Mouse (Mus musculus): Measurements from ENCODE around the gene Isyna1. TPM values are rescaled to one million over a fixed set of nuclear protein-coding genes. Genes with fewer than 3 reads are reported as not detected.

Isyna1 gene
- polyA plus RNA-seq, 1 experiment from 2014 or later = 86.0 TPM

DNA sequence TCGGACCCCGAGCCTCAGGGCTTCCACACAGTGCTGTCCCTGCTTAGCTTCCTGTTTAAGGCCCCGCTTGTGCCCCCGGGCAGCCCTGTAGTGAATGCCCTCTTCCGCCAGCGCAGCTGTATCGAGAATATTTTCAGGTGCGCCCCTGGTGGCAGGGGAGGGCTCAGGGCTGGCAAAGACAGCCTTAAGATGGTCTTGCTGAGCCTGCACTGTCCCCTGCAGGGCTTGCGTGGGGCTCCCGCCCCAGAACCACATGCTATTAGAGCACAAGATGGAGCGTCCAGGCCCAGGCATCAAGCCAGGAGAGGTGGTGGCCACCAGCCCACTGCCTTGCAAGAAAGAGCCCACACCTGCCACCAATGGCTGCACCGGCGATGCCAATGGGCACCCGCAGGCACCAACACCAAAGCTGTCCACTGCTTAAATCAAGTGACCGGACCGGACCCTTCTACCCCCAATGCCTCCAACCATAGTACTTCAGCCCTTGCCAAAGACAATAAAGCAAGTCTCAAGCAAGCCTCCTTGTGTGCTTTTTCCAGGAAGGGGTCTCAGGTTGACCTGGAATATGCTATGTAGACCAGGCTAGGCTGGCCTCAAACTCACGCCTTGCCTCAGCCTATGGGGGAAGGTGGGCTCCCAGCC, 2.7 kb downstream of the Isyna1 start:
- peaks cover 58% of the 10 kb centered on the region for H3K4me1 ChIP-seq (ENCODE audit: control insufficient read depth, insufficient read depth, low read length)
- H3K4me3 ChIP-seq (ENCODE audit: low read depth, low read length) = peak overlapping the region; percentile 52
- no peaks in the 10 kb centered on the region for H3K27me3 ChIP-seq (ENCODE audit: control insufficient read depth, insufficient read depth, low read length)
- no peak overlapping the region for H3K27ac ChIP-seq (ENCODE audit: low read depth, low read length)
- H3K9ac ChIP-seq (ENCODE audit: low read depth, low read length) = no peak overlapping the region
- no peaks in the 10 kb centered on the region for H3K9me3 ChIP-seq (replicated peaks; ENCODE audit: control insufficient read depth, low read length)
- WGBS (ENCODE audit: insufficient replicate concordance) = 83% methylated on average over 17 of the region's 17 CpGs
- peak overlapping the region; percentile 76 for H3K4me2 ChIP-seq
- peaks cover 9% of the 10 kb centered on the region; the same call in 1 of the 2 replicates for H3K36me3 ChIP-seq (ENCODE audit: control insufficient read depth, insufficient read depth, low read length)
- ATAC-seq (replicated peaks; ENCODE audit: insufficient number of reproducible peaks, low FRiP score, low TSS enrichment) = no peak

DNA sequence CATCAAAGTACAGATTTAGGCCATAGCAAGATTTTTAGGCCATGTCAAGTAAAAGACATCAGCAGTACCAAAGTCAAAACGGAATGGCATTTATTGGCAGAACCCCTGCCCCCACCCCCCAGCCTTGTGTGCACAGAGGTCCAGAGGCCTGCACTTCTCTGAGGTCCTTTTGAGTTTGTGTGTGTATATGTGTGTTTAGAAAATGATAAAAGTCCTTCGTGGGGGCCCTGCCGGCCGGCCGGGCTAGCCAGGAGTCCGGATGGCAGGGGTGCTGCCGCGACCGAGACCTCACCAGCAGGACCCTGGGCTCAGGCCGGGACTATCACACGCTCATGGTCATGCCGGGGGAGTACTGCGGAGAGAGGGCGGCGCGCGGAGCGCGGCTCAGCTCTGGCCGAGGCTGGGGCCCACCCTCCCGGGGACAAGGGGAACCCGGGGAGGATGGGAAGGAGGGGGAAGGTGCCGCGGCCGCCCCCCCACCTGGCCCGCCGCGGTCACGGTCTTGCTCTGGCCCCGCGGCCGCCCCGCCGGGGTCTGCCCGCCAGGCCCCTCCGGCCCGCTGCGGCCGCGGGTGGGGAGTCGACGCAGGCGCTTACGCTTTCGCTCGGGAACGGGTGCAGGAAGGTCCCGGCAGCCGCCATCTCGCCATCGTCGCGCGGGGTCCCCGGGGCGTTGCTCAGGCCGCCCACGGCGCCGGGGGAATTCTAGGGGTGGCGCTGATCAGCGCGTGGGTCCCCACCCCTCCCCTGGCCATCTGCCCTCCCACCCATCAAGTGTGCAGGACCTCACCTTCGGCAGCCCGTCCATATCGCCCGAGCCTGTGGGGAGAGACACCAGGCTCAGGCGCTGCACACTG, 3.5 kb downstream of the Isyna1 start:
- no peak for ATAC-seq (replicated peaks; ENCODE audit: insufficient number of reproducible peaks, low FRiP score, low TSS enrichment)
- Histone ChIP-seq H3K9me3 (replicated peaks; ENCODE audit: control insufficient read depth, low read length) (0 out of 2 replicates have a peak, but pooled peaks cover 2% of the 10 kb centered on the region), H3K27me3 (ENCODE audit: control insufficient read depth, insufficient read depth, low read length) (no peaks in the 10 kb centered on the region), H3K36me3 (ENCODE audit: control insufficient read depth, insufficient read depth, low read length) (peaks cover 9% of the 10 kb centered on the region; the same call in 1 of the 2 replicates), H3K4me3 (ENCODE audit: low read depth, low read length) (peak overlapping the region; percentile 52), H3K4me2 (peak overlapping the region; percentile 76), H3K4me1 (ENCODE audit: control insufficient read depth, insufficient read depth, low read length) (peaks cover 57% of the 10 kb centered on the region), H3K9ac (ENCODE audit: low read depth, low read length) (peak overlapping the region; percentile 75), H3K27ac (ENCODE audit: low read depth, low read length) (peak overlapping the region; percentile 18)
- 11% methylated on average over 63 of the region's 68 CpGs for WGBS (ENCODE audit: insufficient replicate concordance)

GRCm38 (mm10) chr8:70598283-70598682, 4.1 kb downstream of the Isyna1 start:
- Histone ChIP-seq H3K27ac (ENCODE audit: low read depth, low read length) (peak overlapping the region; percentile 18; the same call in 1 of the 2 replicates), H3K36me3 (ENCODE audit: control insufficient read depth, insufficient read depth, low read length) (peaks cover 9% of the 10 kb centered on the region; the same call in 1 of the 2 replicates), H3K4me1 (ENCODE audit: control insufficient read depth, insufficient read depth, low read length) (peaks cover 50% of the 10 kb centered on the region), H3K4me3 (ENCODE audit: low read depth, low read length) (peak overlapping the region; percentile 52), H3K4me2 (peak overlapping the region; percentile 76), H3K9me3 (replicated peaks; ENCODE audit: control insufficient read depth, low read length) (0 out of 2 replicates have a peak, but pooled peaks cover 2% of the 10 kb centered on the region), H3K9ac (ENCODE audit: low read depth, low read length) (peak overlapping the region; percentile 75), H3K27me3 (ENCODE audit: control insufficient read depth, insufficient read depth, low read length) (no peaks in the 10 kb centered on the region)
- 6% methylated on average over 29 of the region's 29 CpGs for WGBS (ENCODE audit: insufficient replicate concordance)
- ATAC-seq (replicated peaks; ENCODE audit: insufficient number of reproducible peaks, low FRiP score, low TSS enrichment) = 0 out of 2 replicates have a peak, but pooled peaks have one; percentile 1

GRCm38 (mm10) chr8:70598722-70599121, 4.5 kb downstream of the Isyna1 start:
- Histone ChIP-seq H3K36me3 (ENCODE audit: control insufficient read depth, insufficient read depth, low read length) (peaks cover 9% of the 10 kb centered on the region; the same call in 1 of the 2 replicates), H3K9ac (ENCODE audit: low read depth, low read length) (peak overlapping the region; percentile 75; the same call in 1 of the 2 replicates), H3K4me1 (ENCODE audit: control insufficient read depth, insufficient read depth, low read length) (peaks cover 46% of the 10 kb centered on the region), H3K27me3 (ENCODE audit: control insufficient read depth, insufficient read depth, low read length) (no peaks in the 10 kb centered on the region), H3K9me3 (replicated peaks; ENCODE audit: control insufficient read depth, low read length) (0 out of 2 replicates have a peak, but pooled peaks cover 2% of the 10 kb centered on the region), H3K27ac (ENCODE audit: low read depth, low read length) (no peak overlapping the region), H3K4me2 (peak overlapping the region; percentile 76), H3K4me3 (ENCODE audit: low read depth, low read length) (peak overlapping the region; percentile 52)
- ATAC-seq (replicated peaks; ENCODE audit: insufficient number of reproducible peaks, low FRiP score, low TSS enrichment) = no peak
- 22% methylated on average over 10 of the region's 10 CpGs for WGBS (ENCODE audit: insufficient replicate concordance)

DNA sequence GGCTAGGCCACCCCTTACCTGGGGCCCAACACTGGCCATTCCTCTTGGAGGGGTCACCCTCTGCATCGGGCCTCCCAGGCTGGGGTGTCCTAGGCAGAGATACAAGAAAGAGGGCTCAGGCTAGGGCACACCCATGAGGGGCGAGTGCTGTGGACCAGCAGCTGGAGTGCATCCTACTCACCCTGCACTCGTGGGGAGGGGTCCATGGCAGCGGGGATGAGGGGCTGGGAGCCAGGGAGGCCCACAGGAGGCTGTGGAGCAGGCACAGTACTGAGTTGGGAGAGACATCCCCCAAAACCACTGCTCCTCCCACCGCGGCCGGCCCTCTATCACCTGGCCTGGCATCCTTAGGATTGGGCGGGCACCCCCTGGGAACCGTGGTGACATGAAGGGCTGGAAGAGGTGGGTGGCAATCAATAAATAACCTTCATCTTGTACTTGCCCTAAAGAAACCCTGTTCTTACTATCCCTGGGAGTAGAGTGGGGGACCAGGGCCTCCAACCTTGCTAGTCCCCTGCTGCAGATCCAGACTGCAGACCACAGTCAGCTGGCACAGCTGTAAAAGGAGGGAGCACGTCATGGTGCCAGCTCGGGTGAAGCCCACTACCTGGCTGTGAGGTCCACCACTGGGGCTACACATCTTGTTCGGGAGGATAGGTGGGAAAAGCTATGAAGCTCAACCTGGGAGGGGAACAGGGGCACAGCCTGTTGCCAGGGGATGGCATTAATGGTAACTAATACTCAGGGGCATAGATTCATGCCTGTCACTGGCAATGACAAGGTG, 5.5 kb downstream of the Isyna1 start:
- H3K27me3 ChIP-seq (ENCODE audit: control insufficient read depth, insufficient read depth, low read length) = no peaks in the 10 kb centered on the region
- no peak overlapping the region for H3K9ac ChIP-seq (ENCODE audit: low read depth, low read length)
- WGBS (ENCODE audit: insufficient replicate concordance) = 85% methylated on average over 12 of the region's 12 CpGs
- no peak overlapping the region for H3K4me2 ChIP-seq
- peaks cover 9% of the 10 kb centered on the region; the same call in 1 of the 2 replicates for H3K36me3 ChIP-seq (ENCODE audit: control insufficient read depth, insufficient read depth, low read length)
- H3K4me3 ChIP-seq (ENCODE audit: low read depth, low read length) = no peak overlapping the region
- peaks cover 46% of the 10 kb centered on the region for H3K4me1 ChIP-seq (ENCODE audit: control insufficient read depth, insufficient read depth, low read length)
- ATAC-seq (replicated peaks; ENCODE audit: insufficient number of reproducible peaks, low FRiP score, low TSS enrichment) = no peak
- H3K9me3 ChIP-seq (replicated peaks; ENCODE audit: control insufficient read depth, low read length) = 0 out of 2 replicates have a peak, but pooled peaks cover 2% of the 10 kb centered on the region
- no peak overlapping the region for H3K27ac ChIP-seq (ENCODE audit: low read depth, low read length)

- Histone ChIP-seq H3K4me3 (ENCODE audit: low read depth, low read length) (peak overlapping the region; percentile 26), H3K9me3 (replicated peaks; ENCODE audit: control insufficient read depth, low read length) (0 out of 2 replicates have a peak, but pooled peaks cover 2% of the 10 kb centered on the region), H3K27ac (ENCODE audit: low read depth, low read length) (peak overlapping the region; percentile 78), H3K9ac (ENCODE audit: low read depth, low read length) (0 out of 2 replicates have a peak overlapping the region, but pooled peaks have one; percentile 24), H3K4me1 (ENCODE audit: control insufficient read depth, insufficient read depth, low read length) (peaks cover 38% of the 10 kb centered on the region), H3K27me3 (ENCODE audit: control insufficient read depth, insufficient read depth, low read length) (no peaks in the 10 kb centered on the region), H3K4me2 (peak overlapping the region; percentile 55), H3K36me3 (ENCODE audit: control insufficient read depth, insufficient read depth, low read length) (peaks cover 9% of the 10 kb centered on the region; the same call in 1 of the 2 replicates)
- no peak for ATAC-seq (replicated peaks; ENCODE audit: insufficient number of reproducible peaks, low FRiP score, low TSS enrichment)
- 14% methylated on average over 10 of the region's 10 CpGs for WGBS (ENCODE audit: insufficient replicate concordance)
Measured at GRCm38 (mm10) chr8:70600473-70601270, 6.5 kb downstream of the Isyna1 start.

GRCm38 (mm10) chr8:70601271-70601649, 7.1 kb downstream of the Isyna1 start:
- Histone ChIP-seq H3K9me3 (replicated peaks; ENCODE audit: control insufficient read depth, low read length) (0 out of 2 replicates have a peak, but pooled peaks cover 2% of the 10 kb centered on the region), H3K27me3 (ENCODE audit: control insufficient read depth, insufficient read depth, low read length) (no peaks in the 10 kb centered on the region), H3K4me2 (peak overlapping the region; percentile 55), H3K9ac (ENCODE audit: low read depth, low read length) (0 out of 2 replicates have a peak overlapping the region, but pooled peaks have one; percentile 24), H3K4me1 (ENCODE audit: control insufficient read depth, insufficient read depth, low read length) (peaks cover 35% of the 10 kb centered on the region), H3K36me3 (ENCODE audit: control insufficient read depth, insufficient read depth, low read length) (peaks cover 4% of the 10 kb centered on the region; the same call in 1 of the 2 replicates), H3K27ac (ENCODE audit: low read depth, low read length) (peak overlapping the region; percentile 78), H3K4me3 (ENCODE audit: low read depth, low read length) (peak overlapping the region; percentile 26)
- ATAC-seq (replicated peaks; ENCODE audit: insufficient number of reproducible peaks, low FRiP score, low TSS enrichment) = peak; percentile 44
- 2% methylated on average over 26 of the region's 26 CpGs for WGBS (ENCODE audit: insufficient replicate concordance)
